Comparison of ENCODE assay signal across 10 mouse cellular contexts in the genomic region with DNA sequence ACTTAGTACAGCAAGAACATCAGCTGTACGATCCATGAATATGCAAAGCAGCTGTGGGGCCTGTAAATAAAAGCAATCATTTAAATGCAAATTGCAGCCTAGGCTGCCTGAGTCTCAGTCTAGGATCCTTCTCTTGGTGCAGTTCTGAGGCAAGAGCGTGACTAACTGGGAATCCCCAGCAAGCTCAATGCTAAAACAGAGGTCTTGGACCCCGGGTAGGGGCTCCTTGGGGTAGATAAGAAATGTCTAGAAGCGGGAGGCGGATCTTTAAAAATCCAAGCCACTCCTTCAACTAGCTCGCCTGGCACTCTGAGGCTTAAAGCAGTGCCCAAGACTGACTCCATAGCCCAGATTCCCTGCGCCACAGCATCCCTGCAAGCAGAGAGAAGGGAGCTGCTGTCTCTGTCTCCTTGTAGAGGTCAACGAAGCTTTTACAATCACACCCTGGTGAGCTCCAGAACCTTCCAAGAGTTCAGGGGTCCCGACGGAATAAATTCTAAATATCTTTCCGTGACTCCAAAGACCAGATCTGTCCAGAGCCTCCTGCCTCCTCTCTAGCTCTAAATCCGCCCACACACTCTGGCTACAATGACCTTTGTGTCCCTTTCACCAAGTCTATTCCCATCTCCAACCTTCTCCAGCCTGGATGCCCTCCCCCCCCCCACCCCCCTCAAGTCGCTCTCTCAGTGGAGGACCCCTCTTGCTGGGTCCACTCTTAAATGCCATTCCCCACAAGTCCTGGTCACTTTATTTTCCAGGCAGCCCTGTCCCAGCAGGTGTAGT. TPM values are rescaled to one million over a fixed set of nuclear protein-coding genes. Genes with fewer than 3 reads are reported as not detected.
A peak's percentile ranks its signal among the peaks of the same experiment; 100 is the strongest.
DNase-seq lines count a peak whose midpoint lies in the region; ATAC-seq and TF ChIP-seq lines count a peak whose summit lies in the region.
"Had no signal": no experiment of that assay in that cellular context is flagged by ENCODE, and none has a peak within 500 bp of the region (broad histone marks: within the 10 kb centered on the region; RNA-seq: fewer than 3 reads in every experiment).

No protein-coding gene starts in this region.

- 0 out of 2 replicates have a peak, but pooled peaks have one; percentile 5 for ATAC-seq in frontal cortex, adult (ENCODE audit: low TSS enrichment)
- ATAC-seq in limb, embryonic 11.5 days (ENCODE audit: insufficient number of reproducible peaks, low FRiP score, low TSS enrichment, low read depth): no peak

- no peaks in the 10 kb centered on the region for H3K9me3 ChIP-seq in limb, embryonic 11.5 days (ENCODE audit: control insufficient read depth, low read length)

- TF ChIP-seq CTCF in testis, adult 2 months (IDR thresholded peaks at IDR 0.05; ENCODE audit: control insufficient read depth, insufficient read depth, insufficient replicate concordance, low read depth, low read length): no peak

- peak overlapping the region; percentile 70 for H3K4me3 ChIP-seq in testis, adult 2 months (ENCODE audit: control insufficient read depth, low read depth, low read length)
- no peak overlapping the region; the same call in 1 of the 2 replicates for H3K4me3 ChIP-seq in limb, embryonic 11.5 days (ENCODE audit: low read depth, low read length)
- H3K4me3 ChIP-seq: erythroblast, embryonic 14.5 days; megakaryocyte, embryonic 14.5 days had no signal

- no peaks in the 10 kb centered on the region for H3K27me3 ChIP-seq in testis, adult 2 months (ENCODE audit: control insufficient read depth, insufficient read depth, low read length)
- 0 out of 2 replicates have a peak, but pooled peaks cover 3% of the 10 kb centered on the region for H3K27me3 ChIP-seq in limb, embryonic 11.5 days (ENCODE audit: control insufficient read depth, insufficient read depth, low read length)

- no peak for DNase-seq in frontal cortex, postnatal 36 days (ENCODE audit: low spot score in 2 of 2)
- no peak for DNase-seq in testis, postnatal 10 days (ENCODE audit: low spot score)
- DNase-seq in limb, embryonic 11.5 days (ENCODE audit: low spot score): no peak
- DNase-seq in retina, embryonic 14.5 days (ENCODE audit: low spot score): no peak
- no peak for DNase-seq in T-cell, adult 2 months (ENCODE audit: low spot score)
- DNase-seq in adrenal gland, postnatal 25 days: no peak

- no peaks in the 10 kb centered on the region for H3K36me3 ChIP-seq in testis, adult 2 months (ENCODE audit: control insufficient read depth, insufficient read depth, low read length)
- H3K36me3 ChIP-seq in limb, embryonic 11.5 days (ENCODE audit: control insufficient read depth, insufficient read depth, low read length): no peaks in the 10 kb centered on the region

- TF ChIP-seq POLR2A in testis, adult 2 months (IDR thresholded peaks at IDR 0.05; ENCODE audit: control insufficient read depth, low read depth, low read length): no peak

- H3K4me1 ChIP-seq in testis, adult 2 months (ENCODE audit: control insufficient read depth, insufficient read depth, low read length): peaks cover 36% of the 10 kb centered on the region
- peaks cover 5% of the 10 kb centered on the region for H3K4me1 ChIP-seq in limb, embryonic 11.5 days (ENCODE audit: control insufficient read depth, insufficient read depth, low read length)

- 43% methylated on average over 13 of the region's 13 CpGs for WGBS in limb, embryonic 11.5 days

- H3K27ac ChIP-seq in testis, adult 2 months (ENCODE audit: control insufficient read depth, insufficient read depth, low read depth, low read length): peak overlapping the region; percentile 39
- no peak overlapping the region for H3K27ac ChIP-seq in limb, embryonic 11.5 days (replicated peaks; ENCODE audit: low read depth, low read length)

- H3K4me2 ChIP-seq in limb, embryonic 11.5 days (ENCODE audit: low read depth, severe bottlenecking): peak overlapping the region; percentile 50; the same call in 1 of the 2 replicates

- no peak overlapping the region for H3K9ac ChIP-seq in limb, embryonic 11.5 days (ENCODE audit: low read length)

RNA-seq across cellular contexts. Expression of a gene that starts 2.2 kb away (rescaled TPM):
- 45.8 and 57.4 TPM in 2 replicates for polyA plus RNA-seq in testis, adult 2 months (2012; rRNA removed)
- polyA plus RNA-seq in limb, embryonic 11.5 days (2014; fragmentation: Nextera tagmentation; extraction: Ambion mirVana): 9.4 and 9.5 TPM in 2 replicates
- 102 and 104 TPM in 2 replicates for total RNA-seq in adrenal gland, postnatal 25 days (2021)
